Mouse (Mus musculus): ENCODE measurements at regions not wholly inside any gene's neighbourhood (a gene's known extent, or its start where the extent isn't known, plus 50 kb on each side); places are given as distances from the start of the nearest gene placed in this dataset.

GRCm38 (mm10) chr9:115524591-115524990 is 214.4 kb upstream of the Stt3b start:
- no peak for TF ChIP-seq POLR2A (IDR thresholded peaks at IDR 0.05; ENCODE audit: low read depth, low read length)
- TF ChIP-seq CTCF (IDR thresholded peaks at IDR 0.05; ENCODE audit: borderline replicate concordance, insufficient read depth, low read length) = no peak

Measured in embryonic fibroblast, embryonic 13.5 days (primary cell).